Mouse (Mus musculus): ENCODE results near the gene Dyrk1a.

Gene Dyrk1a

DNA sequence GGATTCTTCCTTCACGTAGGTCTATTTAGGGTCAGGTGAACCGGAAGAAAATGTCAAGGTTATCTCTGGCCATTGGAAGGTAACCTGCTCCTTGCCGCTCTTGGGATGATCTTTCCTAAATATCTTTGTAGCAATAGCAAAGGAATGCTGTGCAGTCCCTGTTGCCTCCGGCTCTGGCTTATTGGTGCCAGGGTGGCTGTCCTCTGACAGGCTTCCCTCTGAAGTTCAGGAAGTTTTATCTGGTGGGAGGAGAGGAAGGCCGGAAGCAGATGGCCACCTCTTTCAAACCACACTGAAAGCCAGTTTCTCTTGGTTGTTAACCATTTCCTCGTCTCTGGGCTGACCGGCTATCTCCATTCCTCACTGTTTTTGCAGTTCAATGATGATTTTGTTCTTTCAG, 10.5 kb upstream of the Dyrk1a start:
- DNase-seq (ENCODE audit: low spot score in 2 of 2), result no peak

DNA sequence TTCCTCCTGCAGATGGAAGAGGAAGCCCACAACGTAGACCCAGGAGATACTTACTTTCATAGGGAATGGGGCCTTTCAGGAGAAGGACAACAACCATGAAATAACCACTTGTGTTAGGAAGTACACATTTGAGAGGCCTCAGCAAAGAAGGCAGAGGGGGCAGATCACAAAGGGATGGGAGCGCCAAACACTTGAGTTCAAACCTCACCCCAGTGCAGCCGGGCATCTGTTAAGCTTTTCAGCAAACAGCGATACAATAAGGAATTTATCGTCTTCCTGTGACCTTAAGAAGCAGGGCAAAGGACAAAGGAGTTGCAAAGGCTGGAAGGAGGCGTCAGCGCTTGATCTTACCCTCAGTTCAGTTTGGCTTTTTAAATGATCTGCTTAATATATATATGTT, 10.0 kb upstream of the Dyrk1a start:
- DNase-seq (ENCODE audit: low spot score in 2 of 2), result no peak

- no peak for DNase-seq (ENCODE audit: low spot score in 2 of 2)
Measured at GRCm38 (mm10) chr16:94560618-94561017, 9.2 kb upstream of the Dyrk1a start.

- DNase-seq (ENCODE audit: low spot score in 2 of 2), result no peak
Measured at GRCm38 (mm10) chr16:94566124-94566523, 3.7 kb upstream of the Dyrk1a start.

DNA sequence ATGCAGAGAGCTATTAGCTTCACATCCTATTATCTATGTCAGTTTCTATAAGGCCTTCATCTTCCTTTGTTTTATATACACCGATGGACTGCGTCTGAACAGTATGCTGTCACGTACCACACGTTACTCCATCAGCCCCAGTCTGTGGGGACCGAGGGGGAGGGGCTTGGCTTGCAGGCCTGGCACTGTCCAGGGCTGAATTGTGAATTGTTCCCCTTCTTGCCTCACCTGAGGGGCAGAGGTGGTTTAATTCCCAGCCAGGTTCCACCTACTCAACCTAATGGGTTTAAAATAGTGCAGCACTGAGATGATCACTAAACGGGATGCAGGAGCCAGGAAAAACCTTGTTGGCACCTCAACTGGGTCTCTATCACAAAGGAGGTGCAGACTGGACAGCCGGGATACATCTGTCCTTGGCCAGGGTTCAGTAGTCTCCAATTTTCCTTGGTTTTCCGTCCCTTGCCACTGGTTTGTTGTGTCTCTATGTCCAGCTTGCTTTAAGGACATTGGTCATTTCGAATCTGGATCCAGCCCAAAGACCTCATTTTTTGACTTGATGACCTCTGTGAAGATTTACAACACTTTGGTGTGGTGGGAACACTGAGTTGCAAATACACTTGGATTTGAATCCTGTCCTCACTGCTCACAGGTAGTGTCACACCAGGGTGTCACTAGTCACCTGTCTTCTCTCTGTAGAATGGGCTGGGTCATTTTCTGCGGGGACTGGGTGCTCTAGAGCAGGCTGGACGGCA, 2.8 kb upstream of the Dyrk1a start:
- no peak for DNase-seq (ENCODE audit: low spot score in 2 of 2)

GRCm38 (mm10) chr16:94567751-94568150, 2.1 kb upstream of the Dyrk1a start:
- DNase-seq (ENCODE audit: low spot score in 2 of 2), result no peak

GRCm38 (mm10) chr16:94568335-94569228, 1.2 kb upstream of the Dyrk1a start:
- DNase-seq (ENCODE audit: low spot score in 2 of 2), result no peak

DNA sequence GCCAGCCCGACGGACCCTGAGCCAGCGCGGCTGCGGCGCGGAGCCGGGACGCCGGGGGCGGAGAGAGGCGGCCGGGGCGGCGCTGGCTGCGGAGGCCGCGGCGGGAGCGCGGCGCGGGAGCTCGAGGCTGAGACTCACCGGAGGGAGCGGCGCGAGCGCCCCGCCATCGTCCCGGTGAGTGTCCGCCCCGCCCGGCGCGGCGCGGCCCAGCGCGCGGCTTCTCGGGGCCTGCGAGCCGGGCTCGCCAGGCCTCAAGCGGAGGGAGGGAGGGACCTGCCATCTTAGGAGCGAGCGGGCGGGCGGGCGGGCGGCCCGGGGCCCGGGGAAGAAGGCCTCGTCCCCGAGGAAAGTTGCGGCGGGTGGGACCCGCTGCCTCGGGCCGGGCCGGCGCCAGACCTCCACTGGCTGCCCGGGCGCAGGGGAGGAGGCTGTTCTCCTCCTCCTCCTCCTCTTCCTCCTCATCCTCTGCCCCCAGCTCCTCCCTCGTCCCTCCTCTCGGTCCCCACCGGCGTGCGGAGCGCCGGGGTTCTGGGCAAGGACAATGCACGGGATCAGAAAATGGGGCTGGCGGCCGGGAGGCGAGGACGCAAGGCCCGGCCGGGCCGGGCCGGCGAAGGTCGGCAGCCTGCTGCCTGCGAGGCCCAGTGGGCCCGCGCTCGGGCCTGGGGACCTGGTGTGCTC, 691 bp downstream of the Dyrk1a start:
- DNase-seq (ENCODE audit: low spot score in 2 of 2), result peak; percentile 70 to 78

DNA sequence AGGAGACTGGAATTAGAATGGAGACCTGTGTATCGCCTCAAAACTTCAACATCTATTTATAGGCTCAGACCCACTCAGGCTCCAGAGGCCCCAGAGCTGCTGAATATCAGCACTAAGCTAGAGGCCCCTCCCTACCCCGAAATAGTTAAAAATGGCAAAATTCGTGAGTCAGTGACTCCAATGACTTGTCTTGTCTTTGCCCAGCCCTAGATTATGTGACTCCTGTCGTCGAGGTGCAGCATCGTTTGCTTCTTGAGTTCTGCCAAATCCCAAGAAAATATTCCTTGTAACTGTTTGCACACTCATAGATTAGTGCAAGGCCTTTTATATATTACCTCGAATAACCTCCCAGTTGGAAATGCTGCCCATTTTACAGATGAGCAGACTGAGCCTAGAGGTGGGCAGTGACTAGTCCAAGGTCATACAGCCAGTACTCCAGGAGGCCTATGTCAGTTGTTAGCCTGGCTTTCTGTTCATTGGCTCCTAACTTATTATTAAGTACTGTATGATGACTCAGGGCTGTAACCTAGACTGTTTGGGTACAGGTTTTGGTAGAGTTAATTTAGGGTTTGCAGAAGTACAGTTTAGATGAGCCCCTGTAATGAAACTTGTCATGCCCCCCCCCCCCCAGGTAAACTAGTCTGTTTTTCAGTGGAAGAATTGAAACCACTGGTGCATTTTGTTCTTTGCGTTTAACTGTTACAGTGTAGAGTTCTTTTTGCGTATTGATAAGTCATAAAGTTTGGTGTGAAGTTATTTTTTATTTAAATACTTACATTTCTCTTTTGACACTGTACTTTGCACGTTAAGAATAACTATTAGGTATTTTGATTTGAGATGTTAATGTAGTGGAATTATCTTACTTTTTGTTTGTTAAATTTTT, 1.5 kb downstream of the Dyrk1a start:
- no peak for DNase-seq (ENCODE audit: low spot score in 2 of 2)

- DNase-seq (ENCODE audit: low spot score in 2 of 2), result no peak
Measured at GRCm38 (mm10) chr16:94572422-94572821, 2.6 kb downstream of the Dyrk1a start.

GRCm38 (mm10) chr16:94574025-94574717, 4.4 kb downstream of the Dyrk1a start:
- DNase-seq (ENCODE audit: low spot score in 2 of 2), result no peak

GRCm38 (mm10) chr16:94574718-94575094, 4.9 kb downstream of the Dyrk1a start:
- DNase-seq (ENCODE audit: low spot score in 2 of 2), result no peak

GRCm38 (mm10) chr16:94575757-94576156, 5.9 kb downstream of the Dyrk1a start:
- no peak for DNase-seq (ENCODE audit: low spot score in 2 of 2)

DNA sequence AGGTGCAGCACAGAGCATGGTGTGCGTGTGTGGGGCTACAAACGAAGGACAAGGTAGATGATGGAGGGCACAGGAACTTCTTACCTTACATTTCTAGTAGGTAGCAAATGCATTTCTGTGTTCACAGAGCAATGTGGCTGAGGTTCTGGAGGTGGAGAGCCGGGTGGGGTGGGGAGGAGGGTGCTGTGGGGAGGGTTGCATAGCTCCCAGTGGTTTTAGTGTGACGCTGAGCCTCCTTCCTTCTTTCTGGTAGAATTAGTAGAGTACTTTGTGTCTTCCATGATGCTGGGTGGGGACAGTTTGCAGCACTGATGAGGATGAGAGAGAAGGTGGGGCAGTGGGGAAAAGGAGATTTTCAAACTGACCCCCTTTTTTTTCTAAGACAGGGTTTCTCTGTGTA, 9.5 kb downstream of the Dyrk1a start:
- DNase-seq (ENCODE audit: low spot score in 2 of 2), result no peak

DNA sequence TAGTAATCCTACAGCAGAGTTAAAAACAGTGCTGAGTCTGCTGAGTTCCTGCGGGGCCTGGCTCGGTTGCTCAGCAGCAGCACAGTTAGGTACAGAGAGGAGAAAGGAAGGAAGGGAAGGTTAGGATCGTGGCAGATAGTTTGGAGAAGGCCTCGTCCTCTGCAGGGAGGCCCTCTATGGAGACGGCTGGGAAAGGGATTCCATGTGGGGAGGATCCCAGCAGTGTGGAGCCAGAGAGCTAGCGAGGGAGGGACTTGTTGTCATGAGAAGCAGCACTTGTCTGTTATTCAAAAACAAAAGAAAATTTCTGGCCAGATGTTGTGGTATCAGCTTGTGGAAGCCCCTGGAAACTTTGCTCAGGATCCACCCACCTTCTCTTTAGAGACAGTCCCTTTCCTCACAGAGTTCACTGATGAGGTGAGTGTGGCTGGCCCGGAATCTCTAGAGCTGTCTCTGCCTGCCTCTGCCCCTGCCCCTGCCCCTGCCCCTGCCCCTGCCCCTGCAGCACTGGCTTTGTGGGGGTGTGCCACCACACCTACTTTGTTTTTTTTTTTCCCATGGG, 11.1 kb downstream of the Dyrk1a start:
- DNase-seq (ENCODE audit: low spot score in 2 of 2), result peak in 1 of 2 experiments; percentile 46

- no peak for DNase-seq (ENCODE audit: low spot score in 2 of 2)
Measured at GRCm38 (mm10) chr16:94586349-94586990, 16.7 kb downstream of the Dyrk1a start.

GRCm38 (mm10) chr16:94587461-94587860, 17.7 kb downstream of the Dyrk1a start:
- DNase-seq (ENCODE audit: low spot score in 2 of 2), result no peak

DNA sequence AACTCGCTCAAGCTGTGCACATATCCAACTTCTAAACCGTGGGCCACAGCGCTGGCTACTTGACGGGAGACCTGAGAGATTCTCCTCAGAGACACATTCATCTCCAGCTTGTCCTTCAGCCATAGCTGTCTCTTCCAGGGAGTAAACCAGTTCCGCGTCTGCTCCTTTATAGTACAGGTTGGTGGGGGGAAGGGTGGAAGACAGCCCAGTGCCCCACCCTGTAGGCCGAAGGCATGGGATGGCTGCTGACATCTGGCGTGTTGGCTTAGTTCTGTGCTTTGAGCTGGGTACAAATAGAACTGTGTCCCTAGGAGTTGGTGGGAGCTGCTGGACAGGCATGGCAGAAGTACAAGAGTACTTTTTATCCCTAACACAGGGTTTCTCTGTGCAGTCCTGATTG, 18.4 kb downstream of the Dyrk1a start:
- no peak for DNase-seq (ENCODE audit: low spot score in 2 of 2)

DNA sequence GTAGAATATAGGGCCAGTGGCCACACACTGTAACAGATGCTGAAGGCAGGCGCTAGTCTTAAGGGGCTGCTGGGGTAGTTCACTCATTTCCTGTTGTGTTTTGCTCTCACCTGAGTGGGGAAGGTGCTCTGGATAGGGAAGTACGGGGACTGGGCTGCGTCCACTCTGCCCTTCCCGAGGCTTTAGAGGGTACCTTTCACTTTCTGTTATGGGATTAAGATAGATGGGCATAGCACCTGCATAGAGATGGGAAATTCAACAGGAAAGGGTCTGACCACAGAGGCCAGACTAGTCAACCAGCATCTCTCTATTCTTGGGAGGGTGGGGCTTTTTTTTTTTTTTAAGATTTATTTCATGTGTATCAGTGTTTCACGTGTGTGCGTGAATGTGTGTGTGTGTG, 19.2 kb downstream of the Dyrk1a start:
- DNase-seq (ENCODE audit: low spot score in 2 of 2), result no peak

DNA sequence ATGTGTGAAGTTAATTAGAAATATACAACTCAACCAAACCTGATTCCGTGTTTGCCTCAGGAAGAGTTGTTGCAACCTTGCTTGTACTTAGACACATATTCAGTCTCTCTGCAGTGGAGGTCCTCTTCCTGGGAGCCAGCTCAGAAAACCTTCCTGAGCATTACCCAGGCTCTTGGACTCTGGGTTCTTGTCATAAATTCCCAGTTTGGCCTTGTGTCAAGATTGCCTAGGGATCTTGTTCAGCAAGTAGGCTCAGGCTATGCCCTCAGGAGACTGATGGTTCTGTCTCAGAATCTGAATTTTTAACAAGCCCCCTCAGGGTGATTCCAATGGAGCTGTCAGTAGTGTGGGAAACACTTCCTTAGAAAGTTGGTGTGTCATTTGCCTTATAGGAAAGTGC, 19.8 kb downstream of the Dyrk1a start:
- DNase-seq (ENCODE audit: low spot score in 2 of 2), result no peak

Data from heart, adult 9 months (tissue).